Mouse (Mus musculus): ENCODE measurements around the gene Lypd8.

DNA sequence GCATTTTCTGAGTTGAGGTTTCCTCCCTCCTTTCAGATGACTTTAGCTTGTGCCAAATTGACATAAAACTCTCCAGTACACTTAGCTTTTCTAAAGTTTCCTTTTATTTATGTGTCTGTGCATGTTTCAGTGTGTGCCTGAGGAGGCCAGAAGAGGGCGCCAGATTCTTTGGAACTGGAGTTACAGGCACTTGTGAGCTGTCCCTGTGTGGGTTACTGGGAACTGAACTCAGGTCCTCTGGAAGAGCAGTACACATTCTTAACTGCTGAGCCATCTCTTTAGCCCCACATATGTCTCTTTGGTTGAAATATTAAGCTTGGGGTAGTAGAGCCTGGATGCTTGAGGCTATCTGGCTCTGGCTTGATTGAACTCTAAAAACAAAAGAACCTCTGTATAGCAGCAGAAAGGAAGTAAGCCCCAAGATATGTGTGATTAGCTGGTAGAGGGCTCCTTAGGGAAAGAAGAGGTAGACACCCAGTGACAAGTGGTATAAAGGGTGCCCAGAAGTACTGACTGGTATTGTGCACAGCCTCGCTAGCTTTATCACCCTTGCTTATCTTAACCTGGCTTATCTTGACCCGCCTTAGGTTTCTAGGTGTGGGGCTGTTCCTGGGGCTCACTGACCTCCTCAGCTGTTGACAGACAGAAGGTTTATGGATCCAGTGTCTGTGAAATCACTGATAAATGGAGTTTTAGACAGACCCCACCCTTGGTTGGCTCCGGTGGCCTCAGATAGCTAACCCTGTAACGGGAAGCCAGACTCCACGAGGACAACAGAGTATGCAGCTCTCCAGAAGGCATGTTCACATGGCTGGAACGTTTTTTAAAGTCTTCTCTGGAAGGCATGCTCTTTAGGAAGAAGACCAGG is 25.9 kb upstream of the Lypd8 start:
- peak; percentile 84 for TF ChIP-seq CTCF (IDR thresholded peaks at IDR 0.05; ENCODE audit: low read depth)
- TF ChIP-seq EP300 (IDR thresholded peaks at IDR 0.05; ENCODE audit: low read depth) = peak; percentile 96

Data from liver, embryonic 14.5 days (tissue).